In genomic region chr5:13974664-13975063, GRCm38 (mm10) we compare ENCODE assay signal across 19 mouse cellular contexts. TPM values are rescaled to one million over a fixed set of nuclear protein-coding genes. Genes with fewer than 3 reads are reported as not detected.
DNase-seq lines count a peak whose midpoint lies in the region; ATAC-seq and TF ChIP-seq lines count a peak whose summit lies in the region.
"Had no signal": no experiment of that assay in that cellular context is flagged by ENCODE, and none has a peak within 500 bp of the region (broad histone marks: within the 10 kb centered on the region; RNA-seq: fewer than 3 reads in every experiment).

No protein-coding gene starts in this region.

- H3K27me3 ChIP-seq in embryonic facial prominence, embryonic 11.5 days (ENCODE audit: control insufficient read depth, insufficient read depth, low read length): no peaks in the 10 kb centered on the region
- H3K27me3 ChIP-seq in embryonic facial prominence, embryonic 10.5 days (replicated peaks; ENCODE audit: low read depth, poor library complexity, severe bottlenecking): no peaks in the 10 kb centered on the region
- H3K27me3 ChIP-seq: embryonic facial prominence, embryonic 13.5 days; forebrain, embryonic 12.5 days had no signal

- H3K4me2 ChIP-seq in embryonic facial prominence, embryonic 11.5 days (ENCODE audit: low read depth, low read length): no peak overlapping the region
- H3K4me2 ChIP-seq: embryonic facial prominence, embryonic 13.5 days; forebrain, embryonic 12.5 days had no signal

- H3K36me3 ChIP-seq in embryonic facial prominence, embryonic 11.5 days (replicated peaks; ENCODE audit: control insufficient read depth, insufficient read depth, low read depth, low read length): no peaks in the 10 kb centered on the region
- H3K36me3 ChIP-seq in embryonic facial prominence, embryonic 10.5 days (replicated peaks): no peaks in the 10 kb centered on the region
- no peaks in the 10 kb centered on the region for H3K36me3 ChIP-seq in ES-E14 (ENCODE audit: control insufficient read depth, insufficient read depth, low read length, poor library complexity, severe bottlenecking)
- H3K36me3 ChIP-seq: embryonic facial prominence, embryonic 13.5 days; forebrain, embryonic 12.5 days; heart, embryonic 10.5 days; midbrain, embryonic 10.5 days had no signal

- no peaks in the 10 kb centered on the region for H3K9me3 ChIP-seq in embryonic facial prominence, embryonic 11.5 days (replicated peaks; ENCODE audit: control insufficient read depth, low read length)
- H3K9me3 ChIP-seq in embryonic facial prominence, embryonic 10.5 days: no peaks in the 10 kb centered on the region
- H3K9me3 ChIP-seq in ES-E14 (ENCODE audit: control insufficient read depth, insufficient read depth, low read depth, low read length): no peaks in the 10 kb centered on the region
- H3K9me3 ChIP-seq: embryonic facial prominence, embryonic 13.5 days; forebrain, embryonic 12.5 days; heart, embryonic 10.5 days; midbrain, embryonic 10.5 days had no signal

- 54% methylated on average over 3 of the region's 3 CpGs for whole genome bisulfite sequencing in embryonic facial prominence, embryonic 11.5 days
- 51% methylated on average over 3 of the region's 3 CpGs for WGBS in embryonic facial prominence, embryonic 10.5 days

- no peak overlapping the region for H3K27ac ChIP-seq in embryonic facial prominence, embryonic 11.5 days (replicated peaks; ENCODE audit: low read depth, low read length)
- no peak overlapping the region for H3K27ac ChIP-seq in embryonic facial prominence, embryonic 10.5 days (replicated peaks)
- H3K27ac ChIP-seq in ES-E14 (ENCODE audit: insufficient read depth, low read depth, low read length, poor library complexity, severe bottlenecking): no peak overlapping the region
- H3K27ac ChIP-seq: embryonic facial prominence, embryonic 13.5 days; forebrain, embryonic 12.5 days; heart, embryonic 10.5 days; liver, embryonic 14.5 days; midbrain, embryonic 10.5 days; stomach, postnatal 0 days had no signal

- no peak overlapping the region for H3K4me3 ChIP-seq in embryonic facial prominence, embryonic 11.5 days (ENCODE audit: low read depth, low read length)
- H3K4me3 ChIP-seq in embryonic facial prominence, embryonic 10.5 days: no peak overlapping the region
- H3K4me3 ChIP-seq in ES-E14 (ENCODE audit: insufficient read depth in 1 of 2, low read depth in 1 of 2, low read length in 2 of 2, poor library complexity in 1 of 2, severe bottlenecking in 1 of 2): no peak overlapping the region
- H3K4me3 ChIP-seq: embryonic facial prominence, embryonic 13.5 days; forebrain, embryonic 12.5 days; heart, embryonic 10.5 days; midbrain, embryonic 10.5 days had no signal

- H3K4me1 ChIP-seq in embryonic facial prominence, embryonic 11.5 days (ENCODE audit: control insufficient read depth, insufficient read depth, low read length): no peaks in the 10 kb centered on the region
- no peaks in the 10 kb centered on the region for H3K4me1 ChIP-seq in embryonic facial prominence, embryonic 10.5 days
- 0 out of 4 replicates have a peak, but pooled peaks cover 0 to 2% of the 10 kb centered on the region in 2 experiments for H3K4me1 ChIP-seq in ES-E14 (ENCODE audit: control insufficient read depth in 2 of 2, insufficient read depth in 2 of 2, low read length in 2 of 2, poor library complexity in 1 of 2)
- H3K4me1 ChIP-seq: embryonic facial prominence, embryonic 13.5 days; forebrain, embryonic 12.5 days; heart, embryonic 10.5 days; midbrain, embryonic 10.5 days had no signal

- peak; percentile 13 for DNase-seq in embryonic facial prominence, embryonic 11.5 days (ENCODE audit: low spot score)
- no peak for DNase-seq in embryonic facial prominence, embryonic 10.5 days (ENCODE audit: low spot score)
- peak; percentile 62 for DNase-seq in 3134 (ENCODE audit: extremely low read depth, insufficient read length, low spot score)
- DNase-seq in ES-E14 (ENCODE audit: low read depth, low spot score): no peak
- DNase-seq in embryo, embryonic 10.5 days (ENCODE audit: low spot score): peak; percentile 43
- DNase-seq in lung, postnatal 4 days: no peak
- no peak for DNase-seq in left cerebral cortex, postnatal 4 days
- no peak for DNase-seq in spleen, postnatal 4 days (ENCODE audit: low spot score in 2 of 2)
- DNase-seq: cerebellum, adult 9-10 months; heart, postnatal 36 days; lung, postnatal 10 days; spleen, adult 18-20 months had no signal

- no peak for ATAC-seq in embryonic facial prominence, embryonic 11.5 days (replicated peaks; ENCODE audit: insufficient number of reproducible peaks, low FRiP score, low TSS enrichment, low read depth)
- ATAC-seq: CD4-positive, CD25-positive, alpha-beta regulatory T cell, adult 4 months had no signal

- intact Hi-C loops in left cerebral cortex, postnatal 4 days (cut with DNase I): no loop called here

- in situ Hi-C loops in ES-E14 (cut with MboI; ENCODE audit: low sequenced_read_pairs in 2 of 2, unreplicated experiment in 2 of 2): no loop called here

- no peak overlapping the region for H3K9ac ChIP-seq in embryonic facial prominence, embryonic 11.5 days (replicated peaks; ENCODE audit: low read length)
- no peak overlapping the region for H3K9ac ChIP-seq in ES-E14 (ENCODE audit: insufficient read depth, low read depth, low read length, poor library complexity, severe bottlenecking)
- H3K9ac ChIP-seq: embryonic facial prominence, embryonic 13.5 days; forebrain, embryonic 12.5 days; liver, embryonic 14.5 days had no signal

TF ChIP-seq in ES-E14, 5 proteins besides CTCF, POLR2A, EP300 and RAD21:
- TF ChIP-seq MAFK (IDR thresholded peaks at IDR 0.05; ENCODE audit: insufficient read depth, low read depth, low read length) (peak; percentile 72), HCFC1 (IDR thresholded peaks at IDR 0.05; ENCODE audit: borderline replicate concordance, insufficient read depth, low read length) (no peak)

RNA-seq across cellular contexts. Expression of gene Sema3e, which starts 50.4 kb away (rescaled TPM):
- 1.9 TPM in 2 replicates for polyA plus RNA-seq in embryonic facial prominence, embryonic 11.5 days (2014; fragmentation: Nextera tagmentation; extraction: Ambion mirVana)
- polyA plus RNA-seq in embryonic facial prominence, embryonic 10.5 days (2016; fragmentation: Nextera tagmentation; extraction: Ambion mirVana): 1.9 and 2.1 TPM in 2 replicates
- 24.6 and 25.9 TPM in 2 replicates for total RNA-seq in ES-E14 (2012; rRNA removed)
- 1 to 10 TPM; 7.0 to 7.4 TPM for total RNA-seq in left cerebral cortex, postnatal 4 days (2021)

Comparison
In these comparisons a context has a peak if more than half of its experiments do, and no peak if none do; other contexts are left out.
1. DNase-seq: peak in embryonic facial prominence, embryonic 11.5 days (single experiment), 3134 (single experiment) and embryo, embryonic 10.5 days (single experiment); none in embryonic facial prominence, embryonic 10.5 days (single experiment), ES-E14 (single experiment), lung, postnatal 4 days (0 of 2), left cerebral cortex, postnatal 4 days (single experiment) and spleen, postnatal 4 days (0 of 2).